Mouse (Mus musculus): ENCODE results near the gene Fam117a.

Fam117a gene

GRCm38 (mm10) chr11:95333209-95333608, 3.6 kb upstream of the Fam117a start:
- no peak for DNase-seq

- DNase-seq: no peak
Measured at GRCm38 (mm10) chr11:95333805-95334204, 3.0 kb upstream of the Fam117a start.

GRCm38 (mm10) chr11:95334448-95335060, 2.3 kb upstream of the Fam117a start:
- peak in 1 of 2 experiments; percentile 42 for DNase-seq

- DNase-seq: peak; percentile 78 to 83
Measured at GRCm38 (mm10) chr11:95337129-95337813, 453 bp downstream of the Fam117a start.

GRCm38 (mm10) chr11:95337846-95338342, 1.1 kb downstream of the Fam117a start:
- DNase-seq: no peak

GRCm38 (mm10) chr11:95339471-95340021, 2.7 kb downstream of the Fam117a start:
- no peak for DNase-seq

- no peak for DNase-seq
Measured at GRCm38 (mm10) chr11:95340259-95340658, 3.4 kb downstream of the Fam117a start.

GRCm38 (mm10) chr11:95340664-95341063, 3.8 kb downstream of the Fam117a start:
- DNase-seq: no peak

GRCm38 (mm10) chr11:95343180-95343579, 6.4 kb downstream of the Fam117a start:
- no peak for DNase-seq

- peak in 1 of 2 experiments; percentile 67 for DNase-seq
Measured at GRCm38 (mm10) chr11:95344181-95344580, 7.4 kb downstream of the Fam117a start.

GRCm38 (mm10) chr11:95350289-95350688, 13.5 kb downstream of the Fam117a start:
- DNase-seq: peak in 1 of 2 experiments; percentile 53

GRCm38 (mm10) chr11:95350960-95351359, 14.1 kb downstream of the Fam117a start:
- DNase-seq: no peak

- no peak for DNase-seq
Measured at GRCm38 (mm10) chr11:95352686-95353085, 15.9 kb downstream of the Fam117a start.

GRCm38 (mm10) chr11:95353226-95353625, 16.4 kb downstream of the Fam117a start:
- no peak for DNase-seq

- DNase-seq: no peak
Measured at GRCm38 (mm10) chr11:95354228-95354944, 17.6 kb downstream of the Fam117a start.

- no peak for DNase-seq
Measured at GRCm38 (mm10) chr11:95354945-95355660, 18.3 kb downstream of the Fam117a start.

GRCm38 (mm10) chr11:95355661-95356011, 18.8 kb downstream of the Fam117a start:
- DNase-seq: no peak

GRCm38 (mm10) chr11:95356039-95356438, 19.2 kb downstream of the Fam117a start:
- DNase-seq: no peak

GRCm38 (mm10) chr11:95356469-95357273, 19.9 kb downstream of the Fam117a start:
- peak; percentile 81 to 87 for DNase-seq

GRCm38 (mm10) chr11:95358263-95358662, 21.4 kb downstream of the Fam117a start:
- no peak for DNase-seq

GRCm38 (mm10) chr11:95364388-95364787, 27.6 kb downstream of the Fam117a start:
- DNase-seq: no peak

- DNase-seq: peak; percentile 79 to 93
Measured at GRCm38 (mm10) chr11:95365596-95365995, 28.8 kb downstream of the Fam117a start.

Measured in lung, postnatal 4 days (tissue).